Mouse (Mus musculus) G1E (cell line): Measurements from ENCODE around the gene Smoc1. TPM values are rescaled to one million over a fixed set of nuclear protein-coding genes. Genes with fewer than 3 reads are reported as not detected.

Experiments used
- ATAC-seq: 2 replicates; pipeline ENCODE4 v1.8.0; 2016; ENCODE audit warnings: mild to moderate bottlenecking; ENCODE audit not compliant: insufficient number of reproducible peaks, poor library complexity, low FRiP score, severe bottlenecking; ENCODE audit errors: extremely low read depth
- DNase-seq: peaks from one replicate; pipeline ENCODE4 v3.0.0; 2012; ENCODE audit warnings: low spot score
- H3K27me3 ChIP-seq: 2 replicates; pipeline ENCODE4 v1.6.1; 2012; ENCODE audit warnings: mild to moderate bottlenecking, low read length, inconsistent platforms; ENCODE audit not compliant: insufficient read depth
- H3K36me3 ChIP-seq: replicated peaks from 2 replicates; pipeline ENCODE3; 2012; ENCODE audit warnings: mild to moderate bottlenecking, inconsistent platforms
- H3K4me1 ChIP-seq: 2 replicates; pipeline ENCODE4 v1.6.1; 2012; ENCODE audit warnings: low read depth, low read length, inconsistent platforms, mixed read lengths; ENCODE audit not compliant: insufficient read depth
- H3K4me3 ChIP-seq: 2 replicates; pipeline ENCODE4 v1.5.1; 2012; ENCODE audit warnings: low read depth, mild to moderate bottlenecking, inconsistent platforms, low read length, moderate library complexity, mixed read lengths
- H3K9me3 ChIP-seq: replicated peaks from 2 replicates; pipeline ENCODE4 v1.6.1; 2012; ENCODE audit warnings: inconsistent platforms
- CTCF ChIP-seq: IDR thresholded peaks from 2 replicates; pipeline ENCODE4 v1.5.1; 2012; ENCODE audit warnings: low read depth, low read length, inconsistent platforms, mixed read lengths
- GATA1 ChIP-seq: IDR thresholded peaks from 2 replicates; pipeline ENCODE4 v1.6.1; 2012; ENCODE audit warnings: borderline replicate concordance, low read length, inconsistent platforms, mixed read lengths
- GATA2 ChIP-seq: IDR thresholded peaks from 2 replicates; pipeline ENCODE4 v1.6.1; 2012; ENCODE audit warnings: low read depth, low read length, inconsistent platforms, borderline replicate concordance
- POLR2AphosphoS5 ChIP-seq: IDR thresholded peaks from 2 replicates; pipeline ENCODE4 v1.6.1; 2012; ENCODE audit warnings: low read depth, low read length, inconsistent platforms; ENCODE audit not compliant: insufficient replicate concordance
- TAL1 ChIP-seq: conservative IDR thresholded peaks from 2 replicates; pipeline ENCODE4 v1.6.1; 2012; ENCODE audit warnings: low read depth, low read length, inconsistent platforms, mixed read lengths
- polyA plus RNA-seq: library from polyadenylated mRNA; stranded (reverse); fragments of >175 nt; gene quantifications from 2 replicates; pipeline ENCODE4 v1.2.3, GENCODE M21; 2012
- total RNA-seq, 2 experiments: library from RNA; stranded (forward) in 1 of 2; stranded (reverse) in 1 of 2; fragments of 200-1000 nt in 1 of 2; fragments of >200 nt in 1 of 2; fragmentation: Nextera tagmentation in 1 of 2; gene quantifications; 2 replicates each; pipeline ENCODE4 v1.2.3; 2014 to 2017

The Smoc1 gene
- total and polyA plus RNA-seq, 3 experiments, result 10.6 to 36.3 (median 28.1) TPM

GRCm38 (mm10) chr12:80991806-80992205 is 34.8 kb upstream of the Smoc1 start:
- H3K4me3 ChIP-seq, result no peak overlapping the region
- H3K27me3 ChIP-seq, result peaks cover 64% of the 10 kb centered on the region
- no peak for TF ChIP-seq GATA1
- no peak for TF ChIP-seq GATA2
- no peak for TF ChIP-seq POLR2AphosphoS5
- TF ChIP-seq TAL1, result no peak
- TF ChIP-seq CTCF, result no peak
- no peak for ATAC-seq
- H3K4me1 ChIP-seq, result peaks cover 7% of the 10 kb centered on the region; the same call in 1 of the 2 replicates
- no peak for DNase-seq
- peaks cover 9% of the 10 kb centered on the region for H3K9me3 ChIP-seq
- H3K36me3 ChIP-seq, result no peaks in the 10 kb centered on the region

- no peaks in the 10 kb centered on the region for H3K36me3 ChIP-seq
- H3K4me1 ChIP-seq, result peaks cover 7% of the 10 kb centered on the region; the same call in 1 of the 2 replicates
- peaks cover 72% of the 10 kb centered on the region for H3K27me3 ChIP-seq
- ATAC-seq, result no peak
- H3K9me3 ChIP-seq, result peaks cover 9% of the 10 kb centered on the region
- no peak for TF ChIP-seq CTCF
- no peak for TF ChIP-seq POLR2AphosphoS5
- TF ChIP-seq GATA1, result no peak
- no peak for TF ChIP-seq TAL1
- no peak for TF ChIP-seq GATA2
- no peak for DNase-seq
- no peak overlapping the region for H3K4me3 ChIP-seq
Observed at GRCm38 (mm10) chr12:80992540-80993122, 34.0 kb upstream of the Smoc1 start.

GRCm38 (mm10) chr12:80993773-80994172 is 32.8 kb upstream of the Smoc1 start:
- H3K27me3 ChIP-seq, result peaks cover 79% of the 10 kb centered on the region
- peaks cover 7% of the 10 kb centered on the region; the same call in 1 of the 2 replicates for H3K4me1 ChIP-seq
- H3K4me3 ChIP-seq, result no peak overlapping the region
- peaks cover 8% of the 10 kb centered on the region for H3K9me3 ChIP-seq
- DNase-seq, result no peak
- no peak for ATAC-seq
- H3K36me3 ChIP-seq, result no peaks in the 10 kb centered on the region
- no peak for TF ChIP-seq TAL1
- TF ChIP-seq GATA2, result no peak
- no peak for TF ChIP-seq CTCF
- TF ChIP-seq GATA1, result no peak
- no peak for TF ChIP-seq POLR2AphosphoS5

- Histone ChIP-seq H3K4me3 (no peak overlapping the region), H3K4me1 (peaks cover 7% of the 10 kb centered on the region; the same call in 1 of the 2 replicates)
- ATAC-seq, result no peak
Observed at GRCm38 (mm10) chr12:80995326-80995725, 31.3 kb upstream of the Smoc1 start.

GRCm38 (mm10) chr12:80997652-80998051 is 29.0 kb upstream of the Smoc1 start:
- H3K27me3 ChIP-seq, result peaks cover 66% of the 10 kb centered on the region
- H3K36me3 ChIP-seq, result no peaks in the 10 kb centered on the region
- H3K9me3 ChIP-seq, result peaks cover 8% of the 10 kb centered on the region
- peaks cover 7% of the 10 kb centered on the region for H3K4me1 ChIP-seq
- H3K4me3 ChIP-seq, result no peak overlapping the region
- DNase-seq, result no peak
- ATAC-seq, result no peak
- no peak for TF ChIP-seq CTCF
- TF ChIP-seq GATA1, result no peak
- TF ChIP-seq TAL1, result no peak
- TF ChIP-seq POLR2AphosphoS5, result no peak
- TF ChIP-seq GATA2, result no peak

More at GRCm38 (mm10) chr12:80995326-80995725, 31.3 kb upstream of the Smoc1 start:
- Histone ChIP-seq H3K36me3 (no peaks in the 10 kb centered on the region), H3K9me3 (peaks cover 8% of the 10 kb centered on the region), H3K27me3 (peaks cover 69% of the 10 kb centered on the region)
- no peak for TF ChIP-seq GATA2
- no peak for TF ChIP-seq TAL1
- TF ChIP-seq POLR2AphosphoS5, result no peak
- DNase-seq, result no peak

- ATAC-seq, result no peak
- H3K4me3 ChIP-seq, result no peak overlapping the region
- H3K36me3 ChIP-seq, result no peaks in the 10 kb centered on the region
- peaks cover 65% of the 10 kb centered on the region for H3K27me3 ChIP-seq
- peaks cover 8% of the 10 kb centered on the region for H3K9me3 ChIP-seq
- no peak for DNase-seq
- peaks cover 7% of the 10 kb centered on the region for H3K4me1 ChIP-seq
- TF ChIP-seq POLR2AphosphoS5, result no peak
- no peak for TF ChIP-seq CTCF
- TF ChIP-seq TAL1, result no peak
Observed at GRCm38 (mm10) chr12:80998528-80999221, 27.9 kb upstream of the Smoc1 start.
